Mouse (Mus musculus): ENCODE data around the gene 1700086D15Rik.

1700086D15Rik gene

DNA sequence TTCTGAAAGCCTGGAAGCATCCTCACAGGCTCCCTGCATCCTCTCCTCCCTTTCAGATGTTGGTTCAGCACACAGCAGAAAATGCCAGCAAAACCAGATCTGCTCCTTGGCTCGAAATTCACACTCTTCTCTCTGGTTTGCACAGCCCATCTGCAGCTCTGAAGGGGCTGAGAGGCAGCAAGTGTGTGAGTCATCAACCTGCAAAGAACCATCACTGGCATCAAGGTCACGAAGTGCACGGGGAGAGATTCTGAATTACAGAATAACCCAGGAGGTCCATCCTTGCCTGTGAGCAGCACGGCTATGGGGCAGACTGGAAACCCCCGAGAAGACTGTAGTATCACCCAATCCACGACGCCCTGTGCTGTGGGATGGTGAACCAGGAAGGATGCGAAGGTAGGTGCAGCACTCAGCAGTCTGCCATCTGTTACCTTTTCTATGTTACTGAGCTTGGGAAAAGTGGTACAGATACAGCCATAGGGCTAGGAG lies 24.4 kb downstream of the 1700086D15Rik start:
- DNase-seq (ENCODE audit: low read depth): no peak

DNA sequence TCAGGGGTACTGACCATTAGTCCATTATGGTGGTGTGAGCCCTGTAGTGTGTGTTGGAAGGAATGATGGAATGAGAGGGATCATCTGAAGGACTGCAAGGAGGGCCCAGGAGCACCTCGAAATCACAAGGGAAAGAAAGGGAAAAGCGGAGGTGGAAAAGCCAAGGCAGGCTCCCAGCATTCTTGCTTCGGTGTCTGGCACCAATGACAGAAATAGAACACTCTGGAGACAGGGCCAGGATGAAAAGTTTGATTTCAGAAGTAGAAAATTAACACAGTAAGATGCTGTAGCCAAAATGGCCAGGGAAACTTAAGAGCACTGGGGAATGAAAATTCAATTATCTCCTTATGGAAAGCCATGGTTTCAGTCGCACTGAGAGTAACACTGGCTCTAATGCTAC lies 26.0 kb downstream of the 1700086D15Rik start:
- DNase-seq (ENCODE audit: low read depth): no peak

DNA sequence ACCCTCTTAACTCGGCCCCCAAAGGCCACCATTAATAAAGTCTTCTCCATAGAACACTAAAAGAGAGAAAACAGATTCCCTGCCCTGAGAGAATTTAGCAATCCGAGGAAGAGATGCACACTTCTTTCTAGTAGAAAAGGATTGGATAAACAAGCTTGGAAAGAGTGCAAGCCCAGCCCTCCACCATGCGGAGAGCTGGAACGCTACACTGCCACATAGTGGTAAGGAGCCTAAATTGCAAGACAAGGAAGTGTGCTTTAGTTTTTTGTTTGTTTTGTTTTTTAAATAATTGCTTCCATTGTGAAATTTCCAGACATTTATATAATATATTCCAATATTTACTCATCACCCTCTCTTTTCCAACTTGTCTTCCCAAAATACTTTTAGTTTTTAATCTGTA lies 30.6 kb downstream of the 1700086D15Rik start:
- no peak for DNase-seq (ENCODE audit: low read depth)

DNA sequence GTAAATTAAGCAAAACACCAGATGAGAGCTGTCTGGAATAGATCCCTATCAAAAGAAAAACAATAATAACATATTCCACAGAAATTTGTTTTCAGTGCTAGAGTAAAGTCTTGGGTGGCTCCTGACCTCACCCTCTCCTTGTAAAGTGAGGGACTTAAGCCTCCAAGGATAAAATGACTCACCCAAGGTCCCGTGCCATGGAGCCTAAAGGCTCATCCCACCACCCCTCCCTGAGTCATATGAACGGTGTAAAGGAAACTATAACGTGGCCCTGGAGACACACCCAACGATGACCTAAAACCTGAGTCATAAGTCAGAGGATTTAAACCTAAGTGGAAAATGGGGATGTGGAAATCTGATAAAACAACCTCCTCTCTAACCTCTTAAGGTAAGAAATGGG lies 31.0 kb downstream of the 1700086D15Rik start:
- DNase-seq (ENCODE audit: low read depth): no peak

DNA sequence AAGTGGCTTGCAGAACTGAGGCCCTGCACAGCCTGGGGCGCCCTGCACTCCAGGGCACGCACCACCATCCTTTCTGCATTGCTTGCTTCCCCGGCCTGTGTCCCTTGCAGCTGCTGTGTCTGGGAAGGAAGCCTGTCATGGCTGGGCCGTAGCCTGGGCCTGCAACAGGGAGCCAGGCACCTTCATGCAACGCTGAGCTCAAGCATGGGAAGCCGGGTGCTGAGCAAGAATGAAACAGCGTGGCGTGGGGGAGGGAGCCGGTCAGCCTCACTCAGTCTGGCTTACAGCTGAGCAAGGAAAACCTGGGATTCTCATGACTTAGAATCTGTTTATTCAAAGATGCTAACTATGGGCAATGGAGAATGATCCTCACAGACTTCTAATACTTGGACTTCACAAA lies 33.1 kb downstream of the 1700086D15Rik start:
- no peak for DNase-seq (ENCODE audit: low read depth)

DNA sequence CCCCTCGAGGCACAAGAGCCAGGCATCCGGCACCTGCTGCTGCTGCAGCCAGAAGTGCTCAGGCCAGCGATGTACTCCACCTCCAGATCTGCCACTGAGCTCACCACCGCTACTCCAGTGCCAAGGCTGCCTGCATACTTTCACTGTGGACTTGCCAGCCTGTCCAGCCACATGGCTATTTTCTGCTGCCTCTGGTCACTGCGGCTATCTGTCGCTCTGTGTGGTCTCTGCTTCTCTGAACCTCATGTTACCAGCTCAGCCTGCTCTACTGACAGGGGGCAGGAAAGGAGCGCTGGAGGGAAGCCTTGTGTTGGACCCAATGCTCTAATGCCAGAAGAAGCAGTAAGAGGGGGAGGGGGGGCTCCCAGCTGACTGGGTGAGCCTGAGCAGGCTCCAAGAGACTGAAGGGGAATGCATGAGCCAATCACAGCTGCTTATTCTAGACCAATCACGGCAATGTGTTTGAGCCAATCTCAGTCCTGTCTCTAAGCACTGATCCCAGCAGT lies 34.7 kb downstream of the 1700086D15Rik start:
- DNase-seq (ENCODE audit: low read depth): no peak

DNA sequence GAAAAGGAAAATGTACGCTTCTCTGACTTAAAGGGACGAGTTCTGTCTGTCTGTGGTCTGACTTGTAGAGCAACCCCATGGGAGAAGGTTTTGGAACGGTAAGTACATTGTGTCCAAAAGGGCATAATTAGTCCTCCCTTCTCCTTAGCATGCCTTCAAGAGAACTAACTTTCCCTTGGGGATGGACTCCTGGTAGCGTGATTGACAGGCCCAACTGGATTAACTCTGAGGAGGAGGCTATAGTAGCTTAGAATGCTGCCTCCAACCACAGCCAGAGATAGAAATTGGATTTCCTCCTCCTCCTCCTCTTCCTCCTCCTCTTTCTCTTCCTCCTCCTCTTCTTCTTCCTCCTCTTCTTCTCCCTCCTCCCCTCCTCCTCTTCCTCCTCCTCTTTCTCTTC lies 39.4 kb downstream of the 1700086D15Rik start:
- no peak for DNase-seq (ENCODE audit: low read depth)

DNA sequence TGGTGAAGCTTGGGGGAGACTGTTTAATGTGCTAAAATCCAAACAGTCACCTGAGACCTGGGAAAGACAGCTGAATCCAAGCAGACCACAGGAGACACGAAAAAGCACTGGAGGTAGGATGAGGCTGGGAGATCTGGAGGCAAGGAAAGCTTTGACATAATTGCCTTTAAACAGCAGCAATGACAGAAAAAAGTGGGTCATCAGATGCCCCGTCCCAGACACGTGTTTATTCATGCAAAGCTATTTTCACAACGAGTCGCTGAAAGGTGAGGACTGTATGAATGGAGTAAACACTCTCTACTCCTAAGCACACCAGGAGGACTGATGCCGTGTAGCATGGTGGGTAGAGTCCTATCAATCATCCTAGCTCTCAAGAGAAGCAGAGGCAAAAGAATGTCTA lies 43.9 kb downstream of the 1700086D15Rik start:
- DNase-seq (ENCODE audit: low read depth): no peak

DNA sequence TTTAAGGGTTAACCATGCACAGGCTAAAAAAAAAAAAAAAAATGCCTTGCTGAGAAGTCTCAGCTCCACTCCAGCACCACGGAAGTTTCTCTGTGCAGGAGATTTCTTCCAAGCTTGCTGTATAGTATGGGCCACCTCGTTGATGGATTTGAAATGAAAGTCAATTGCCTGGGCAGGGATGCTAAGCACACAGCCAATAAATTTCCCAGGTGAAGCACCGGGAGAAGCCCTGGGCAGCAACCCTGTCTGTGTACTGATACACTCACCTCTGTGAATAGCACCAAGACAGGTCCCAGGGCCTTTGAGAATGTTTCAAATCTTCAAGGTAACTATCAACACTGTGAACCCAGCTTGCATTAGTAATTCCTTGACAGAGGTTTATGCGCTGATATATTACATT lies 47.6 kb downstream of the 1700086D15Rik start:
- DNase-seq (ENCODE audit: low read depth): no peak

DNA sequence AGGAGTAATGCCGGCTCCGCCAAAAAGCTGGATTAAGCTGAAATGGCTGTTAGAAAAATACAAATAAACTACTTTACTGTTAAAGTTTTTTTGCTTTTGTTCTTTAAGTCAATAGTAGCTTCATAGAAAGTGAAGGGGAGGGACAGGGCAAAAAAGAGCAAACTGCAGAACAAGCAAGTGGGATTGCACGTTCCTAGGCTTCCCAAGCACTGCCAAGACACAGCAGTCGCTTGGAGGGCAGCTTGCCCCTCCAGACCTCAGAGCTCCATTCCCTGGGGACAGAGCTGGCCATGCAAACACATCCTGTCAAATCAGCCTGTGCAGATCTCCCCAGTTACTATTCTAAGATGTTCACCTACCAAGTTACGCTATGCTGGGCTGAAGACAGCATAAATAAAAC lies 48.0 kb downstream of the 1700086D15Rik start:
- no peak for DNase-seq (ENCODE audit: low read depth)

DNA sequence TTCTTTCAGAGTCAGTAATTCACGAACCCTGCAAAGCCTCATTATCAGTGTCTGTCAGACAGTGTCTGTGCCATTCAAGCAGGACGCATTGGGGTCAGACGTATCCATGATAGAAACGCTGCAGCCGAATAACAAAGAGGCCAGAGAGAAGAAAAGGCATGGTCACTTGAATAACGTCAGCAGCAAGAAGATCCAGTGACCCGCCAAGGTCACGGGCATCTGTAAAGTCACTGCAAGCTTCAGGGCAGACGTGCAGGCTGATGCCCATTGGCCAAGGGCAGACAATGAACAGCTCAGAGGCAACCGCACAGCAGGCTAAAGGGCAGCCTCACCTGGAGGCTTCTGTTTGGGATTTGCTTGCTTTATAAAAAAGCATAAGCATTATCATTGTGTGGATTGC lies 49.6 kb downstream of the 1700086D15Rik start:
- DNase-seq (ENCODE audit: low read depth): no peak

DNA sequence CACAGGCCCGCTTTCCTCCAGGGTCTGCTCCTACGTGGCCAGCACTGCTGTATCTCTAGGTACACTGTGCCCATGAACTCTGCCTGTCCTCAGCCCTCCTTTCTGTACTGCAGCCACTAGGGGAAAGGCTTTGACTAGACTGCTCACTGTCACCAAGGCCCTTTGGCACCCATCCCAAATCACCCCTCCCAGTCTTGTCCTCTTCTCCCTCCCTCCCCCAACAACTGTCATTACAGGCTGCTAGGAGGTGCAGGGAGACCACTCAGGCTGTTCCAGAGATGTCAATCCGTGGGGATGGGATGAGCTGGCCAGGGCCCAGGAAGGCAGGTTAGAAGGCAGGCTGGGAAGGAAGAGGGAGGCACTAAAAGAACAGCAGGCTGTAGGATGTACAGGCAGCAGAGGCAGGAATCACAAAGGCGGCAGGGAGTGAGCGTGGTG lies 51.9 kb downstream of the 1700086D15Rik start:
- no peak for DNase-seq (ENCODE audit: low read depth)

DNA sequence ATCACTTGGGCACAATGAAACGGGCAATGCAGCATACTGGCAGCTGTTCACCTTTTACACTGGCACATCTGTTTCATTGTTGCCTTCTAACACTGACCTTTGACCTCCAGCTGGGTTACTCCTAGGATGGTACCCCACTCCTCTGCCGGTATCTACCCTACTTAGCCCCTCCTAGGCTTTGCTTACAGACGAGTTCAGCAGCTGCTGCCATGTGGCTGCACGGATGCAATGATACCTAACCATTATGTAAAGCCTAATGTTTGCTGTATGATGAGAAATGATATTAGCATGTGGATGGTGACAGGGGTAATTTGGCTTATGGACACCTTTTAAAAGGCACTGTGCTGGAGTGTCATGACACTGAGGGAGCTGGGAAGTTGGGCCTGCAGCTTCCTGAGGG lies 52.5 kb downstream of the 1700086D15Rik start:
- DNase-seq (ENCODE audit: low read depth): no peak

DNA sequence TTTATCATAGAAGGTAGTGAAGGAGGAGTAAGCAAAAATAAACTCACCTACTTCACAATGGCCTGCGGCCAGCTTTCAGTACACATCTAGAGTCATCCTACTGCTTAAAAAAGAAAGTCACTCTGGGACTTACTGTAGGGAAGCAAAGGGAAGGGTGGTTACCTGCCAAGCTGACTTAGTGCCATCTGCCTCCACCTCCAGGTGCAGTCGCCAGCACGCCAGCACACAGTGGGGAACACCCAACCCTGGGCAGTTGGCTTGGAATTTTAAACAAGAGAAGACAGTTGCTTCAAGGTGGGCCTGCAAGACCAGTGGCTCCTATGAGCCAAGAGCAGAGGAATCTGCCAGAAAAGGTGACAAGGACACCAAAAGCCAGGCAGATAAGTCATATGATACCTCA lies 55.6 kb downstream of the 1700086D15Rik start:
- no peak for DNase-seq (ENCODE audit: low read depth)
